Mouse (Mus musculus) urinary bladder, adult 18-20 months (tissue): ENCODE measurements around the gene Galk2.

Source experiments
- DNase-seq, 2 experiments: peaks; one replicate each; pipeline ENCODE4 v3.0.0; 2022; ENCODE audit warnings: low spot score in 2 of 2, mixed read lengths in 2 of 2

Gene Galk2

DNA sequence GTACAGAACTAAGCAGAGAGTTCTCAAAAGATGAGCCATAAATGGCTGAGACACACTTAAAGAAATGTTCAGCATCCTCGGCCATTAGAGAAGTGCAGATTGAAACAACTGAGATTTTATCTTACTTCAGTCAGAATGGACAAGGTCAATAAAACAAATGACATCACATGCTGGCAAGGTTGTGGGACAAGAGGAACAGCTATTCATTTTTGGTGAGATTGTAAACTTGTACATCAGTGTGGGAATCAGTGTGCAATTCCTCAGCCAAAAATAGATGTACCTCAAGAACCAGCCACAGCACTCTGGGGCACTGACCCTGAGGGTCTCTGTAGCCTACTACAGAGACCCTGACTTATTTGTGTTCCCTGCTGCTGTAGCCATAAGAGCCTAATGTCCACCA, 84.4 kb downstream of the Galk2 start:
- no peak for DNase-seq

DNA sequence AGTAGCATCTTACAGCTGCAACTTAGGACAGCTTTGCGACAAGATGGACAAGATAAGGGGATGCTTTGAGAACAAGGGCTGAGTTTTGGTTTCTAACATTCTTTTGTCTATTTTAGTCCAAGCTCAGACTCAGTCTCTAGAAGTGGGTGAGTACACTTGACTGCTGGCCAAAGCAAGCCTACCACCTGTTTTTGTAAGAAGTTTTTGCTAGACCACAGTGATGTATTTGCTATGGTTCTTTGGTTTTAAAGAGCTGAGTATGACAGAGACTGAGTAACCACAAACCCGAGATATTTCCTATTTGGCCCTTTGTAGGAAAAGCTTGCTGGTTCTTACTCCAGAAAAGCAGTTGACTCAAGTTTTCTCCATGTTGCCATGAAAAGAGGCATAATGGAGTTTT, 89.3 kb downstream of the Galk2 start:
- DNase-seq: no peak

GRCm38 (mm10) chr2:125968811-125969210, 109.9 kb downstream of the Galk2 start:
- no peak for DNase-seq

DNA sequence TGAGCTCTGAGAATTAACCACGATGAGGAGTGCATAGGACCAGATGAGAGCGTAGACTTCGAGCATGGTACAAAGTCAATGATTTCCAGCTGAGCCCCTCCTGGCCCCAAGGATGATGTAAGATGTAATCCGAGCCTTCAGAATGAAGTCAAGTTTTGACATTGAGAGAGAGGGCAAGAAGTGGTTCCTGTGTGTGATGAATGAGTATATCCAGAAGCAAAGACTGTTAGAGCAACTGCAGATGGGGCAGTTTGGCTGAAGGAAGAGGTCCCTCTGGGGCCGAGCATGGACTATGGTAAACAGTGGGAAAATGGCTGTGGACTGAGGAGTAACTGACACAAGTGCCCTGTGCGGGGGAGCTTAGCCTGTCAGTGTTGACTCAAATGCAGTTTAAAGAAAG, 114.3 kb downstream of the Galk2 start:
- no peak for DNase-seq

- DNase-seq: no peak
Observed at GRCm38 (mm10) chr2:125975206-125975605, 116.3 kb downstream of the Galk2 start.

DNA sequence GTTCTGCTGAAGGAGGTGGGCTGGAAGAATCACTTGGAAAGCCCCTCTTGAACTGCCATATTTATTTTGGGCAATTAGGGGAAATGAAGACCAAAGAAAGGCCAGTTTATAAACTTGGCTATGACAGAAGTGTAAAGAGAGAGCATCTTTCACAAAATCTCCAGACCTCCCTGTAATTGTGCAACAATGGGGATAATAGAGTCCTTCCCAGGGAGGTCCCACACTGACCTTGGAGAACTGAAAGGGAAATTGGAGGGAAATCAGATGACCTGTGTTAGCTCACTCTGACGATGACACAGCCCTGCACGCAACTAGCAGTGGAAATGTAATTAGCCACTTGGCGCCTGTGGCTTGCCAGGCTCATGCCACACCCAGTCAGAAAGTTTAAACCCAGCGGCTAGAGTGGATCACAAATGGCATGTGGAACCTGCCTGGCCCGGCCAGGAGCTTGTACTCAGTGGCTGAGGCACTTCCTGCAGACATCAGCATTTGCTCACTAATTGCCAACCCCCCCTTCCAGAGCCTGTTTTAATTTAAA, 117.0 kb downstream of the Galk2 start:
- DNase-seq: peak in 1 of 2 experiments; percentile 3

- DNase-seq: no peak
Observed at GRCm38 (mm10) chr2:126002291-126002690, 143.4 kb downstream of the Galk2 start.

DNA sequence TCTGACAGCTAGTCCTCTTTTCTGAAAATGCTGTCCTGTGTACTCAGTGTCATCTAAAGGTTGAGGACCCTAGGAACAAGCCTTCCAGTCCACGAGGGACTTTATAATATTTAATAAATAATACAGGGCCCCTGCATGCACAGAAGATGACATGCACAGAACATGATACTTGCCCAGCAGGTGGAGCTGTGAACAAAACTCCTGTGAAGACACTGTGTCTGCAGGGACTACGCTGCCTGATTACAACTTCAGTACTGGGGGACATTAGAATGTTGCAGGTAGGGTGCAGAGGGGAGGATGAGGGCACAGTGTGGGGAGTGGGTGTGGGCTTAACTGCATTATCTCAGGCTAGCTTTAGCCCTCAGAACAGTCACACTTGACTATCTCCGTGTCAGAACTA, 147.2 kb downstream of the Galk2 start:
- peak; percentile 19 to 50 for DNase-seq

GRCm38 (mm10) chr2:126006742-126007141, 147.8 kb downstream of the Galk2 start:
- DNase-seq: no peak

- DNase-seq: no peak
Observed at GRCm38 (mm10) chr2:126014989-126015710, 156.2 kb downstream of the Galk2 start.

DNA sequence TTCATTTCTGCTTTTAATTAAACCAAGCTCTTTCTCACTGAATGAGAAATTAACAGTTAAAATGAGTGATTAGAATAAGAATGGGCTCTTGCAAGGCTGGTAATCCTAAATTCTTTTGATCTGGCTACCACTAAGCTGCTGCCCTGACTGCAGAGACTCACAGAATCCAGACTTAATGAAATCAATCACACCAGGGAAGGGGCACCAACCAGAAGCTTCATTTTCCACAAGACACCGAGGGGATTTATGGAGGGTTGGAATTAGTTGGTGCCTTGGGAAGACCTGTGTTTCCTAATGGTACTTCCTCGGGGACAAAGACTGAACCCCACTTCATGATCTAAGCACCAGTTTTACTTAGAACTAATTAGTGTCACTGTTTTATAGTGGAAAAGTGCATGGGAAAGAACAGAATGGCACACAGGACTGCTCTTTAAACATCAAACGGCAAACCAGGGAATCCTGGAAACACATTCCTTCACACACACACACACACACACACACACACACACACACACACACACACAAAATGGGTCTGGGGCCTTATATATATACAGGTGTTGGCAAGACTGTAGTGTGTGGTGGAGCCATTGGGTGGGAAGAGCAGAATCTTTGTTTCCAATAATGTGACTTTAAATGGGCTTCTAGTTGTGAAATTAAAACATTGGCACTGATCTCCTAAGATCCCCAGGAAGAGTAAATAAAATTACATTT, 157.0 kb downstream of the Galk2 start:
- no peak for DNase-seq

DNA sequence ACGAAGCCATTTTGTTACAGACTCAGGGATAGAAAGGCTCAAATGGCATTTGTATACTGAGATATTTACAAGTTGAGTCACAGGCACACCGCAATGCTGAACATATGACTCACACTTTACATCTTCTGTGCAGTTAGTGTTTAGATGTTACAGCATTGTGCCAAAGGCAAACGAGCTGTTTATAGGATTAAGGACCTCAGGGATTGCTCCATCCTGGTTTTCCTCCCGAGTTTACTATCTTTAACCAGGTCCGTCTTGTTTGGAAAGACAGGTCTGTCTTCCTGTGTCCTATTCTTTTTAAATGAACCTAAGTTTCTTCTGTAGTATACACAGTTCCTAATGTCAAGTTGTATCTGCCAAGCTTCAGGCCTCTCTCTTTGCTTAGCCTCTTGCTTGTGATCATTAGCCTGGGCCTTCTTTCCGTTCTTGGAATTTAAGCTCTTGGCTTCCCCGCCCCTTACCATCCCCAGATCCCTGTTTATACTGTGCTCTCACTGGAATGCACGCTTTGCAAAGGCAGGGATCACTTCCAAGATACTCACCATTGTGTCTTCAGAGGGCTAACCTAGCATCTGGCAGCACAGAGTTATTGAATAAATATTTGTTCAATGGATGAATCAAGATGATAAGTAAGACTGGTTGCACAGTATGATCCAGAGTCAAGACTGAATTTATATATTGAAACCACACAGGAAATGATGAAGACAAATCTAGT, 172.4 kb downstream of the Galk2 start:
- no peak for DNase-seq

DNA sequence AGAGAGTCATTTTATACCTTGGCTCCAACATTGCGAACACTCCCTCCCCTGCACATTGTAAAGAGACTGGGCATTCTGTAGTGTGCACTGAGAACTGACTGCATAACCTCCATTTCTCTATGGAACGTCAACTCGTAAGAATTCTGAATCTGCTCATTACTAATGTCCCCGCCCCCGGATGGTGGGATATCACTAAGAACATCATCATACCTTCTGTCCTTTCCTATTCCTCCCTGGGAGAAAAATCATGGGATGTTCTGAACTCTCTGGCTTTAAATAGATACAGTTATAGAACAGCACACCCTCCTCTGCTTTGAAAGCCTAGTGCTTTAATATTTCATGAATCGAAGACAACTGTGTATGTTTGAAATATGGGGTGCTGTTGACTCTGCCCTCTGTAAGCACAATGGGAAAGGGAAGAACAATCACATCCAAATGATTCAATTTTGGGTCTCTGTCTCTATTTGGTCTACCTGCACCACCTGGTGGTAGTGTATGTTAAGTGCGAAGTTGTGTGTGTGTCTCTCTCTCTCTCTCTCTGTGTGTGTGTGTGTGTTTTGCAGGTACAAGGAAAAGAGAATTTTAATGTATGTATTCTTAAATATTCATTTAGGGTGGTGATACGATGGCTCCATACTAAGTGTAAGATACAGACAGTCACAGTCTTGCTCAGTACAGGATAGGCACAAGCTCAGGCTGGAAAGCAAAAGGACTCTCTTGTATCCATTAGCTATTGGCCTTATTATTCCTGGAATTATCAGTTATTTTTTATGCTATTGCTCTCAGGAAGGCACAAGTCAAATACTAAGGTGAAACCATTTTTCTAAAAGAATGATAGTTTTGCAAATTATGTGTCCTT, 174.4 kb downstream of the Galk2 start:
- DNase-seq: no peak
